Mouse (Mus musculus) spleen, postnatal 14 days (tissue): ENCODE results near the gene Nlgn2.
A peak's percentile ranks its signal among the peaks of the same experiment; 100 is the strongest.

ENCODE experiments used
- DNase-seq, 2 experiments: peaks; one replicate each; pipeline ENCODE4 v3.0.0; 2021 to 2022; ENCODE audit warnings: low spot score in 2 of 2

Gene Nlgn2

GRCm38 (mm10) chr11:69837604-69837951 is at the start of gene Nlgn2:
Gene Nlgn2 (minus strand): TSS chr11:69837784.
- no peak for DNase-seq

GRCm38 (mm10) chr11:69886907-69887635 is 49.5 kb upstream of the Nlgn2 start:
- DNase-seq, result no peak

GRCm38 (mm10) chr11:69884663-69885062 is 47.1 kb upstream of the Nlgn2 start:
- no peak for DNase-seq

- no peak for DNase-seq
Observed at GRCm38 (mm10) chr11:69884240-69884639, 46.7 kb upstream of the Nlgn2 start.

- DNase-seq, result no peak
Observed at GRCm38 (mm10) chr11:69883527-69884151, 46.1 kb upstream of the Nlgn2 start.

GRCm38 (mm10) chr11:69883066-69883465 is 45.5 kb upstream of the Nlgn2 start:
- DNase-seq, result peak; percentile 47 to 59

- DNase-seq, result no peak
Observed at GRCm38 (mm10) chr11:69881787-69882670, 44.4 kb upstream of the Nlgn2 start.

- DNase-seq, result peak; percentile 60 to 74
Observed at GRCm38 (mm10) chr11:69880853-69881603, 43.4 kb upstream of the Nlgn2 start, which contains the start of gene Kctd11. Gene Kctd11 (minus strand): TSS chr11:69881406.

- DNase-seq, result peak; percentile 53 to 69
Observed at GRCm38 (mm10) chr11:69880506-69880852, 42.9 kb upstream of the Nlgn2 start.

GRCm38 (mm10) chr11:69879711-69880110 is 42.1 kb upstream of the Nlgn2 start:
- DNase-seq, result no peak

- no peak for DNase-seq
Observed at GRCm38 (mm10) chr11:69878952-69879351, 41.4 kb upstream of the Nlgn2 start.

GRCm38 (mm10) chr11:69878399-69878798 is 40.8 kb upstream of the Nlgn2 start:
- DNase-seq, result no peak

GRCm38 (mm10) chr11:69877878-69878277 is 40.3 kb upstream of the Nlgn2 start, which contains the start of gene Tmem95:
Gene Tmem95 (minus strand): TSS chr11:69878018.
- DNase-seq, result no peak

- peak; percentile 79 to 89 for DNase-seq
Observed at GRCm38 (mm10) chr11:69876867-69877266, 39.3 kb upstream of the Nlgn2 start.

- no peak for DNase-seq
Observed at GRCm38 (mm10) chr11:69876186-69876585, 38.6 kb upstream of the Nlgn2 start.

- no peak for DNase-seq
Observed at GRCm38 (mm10) chr11:69872451-69872850, 34.9 kb upstream of the Nlgn2 start.

- no peak for DNase-seq
Observed at GRCm38 (mm10) chr11:69871822-69872221, 34.2 kb upstream of the Nlgn2 start.

- no peak for DNase-seq
Observed at GRCm38 (mm10) chr11:69870289-69871069, 32.9 kb upstream of the Nlgn2 start.

- no peak for DNase-seq
Observed at GRCm38 (mm10) chr11:69867335-69867734, 29.8 kb upstream of the Nlgn2 start.

- no peak for DNase-seq
Observed at GRCm38 (mm10) chr11:69865561-69865960, 28.0 kb upstream of the Nlgn2 start.
